Mouse (Mus musculus) neutrophil, adult 65 days (primary cell): ENCODE results near the gene Arhgdig. TPM values are rescaled to one million over a fixed set of nuclear protein-coding genes. Genes with fewer than 3 reads are reported as not detected.

Source experiments
- total RNA-seq: library from RNA; stranded (reverse); gene quantifications from 2 replicates; pipeline ENCODE4 v1.2.4, GENCODE M21; 2023

Arhgdig gene
- not detected in 2 replicates for total RNA-seq

DNA sequence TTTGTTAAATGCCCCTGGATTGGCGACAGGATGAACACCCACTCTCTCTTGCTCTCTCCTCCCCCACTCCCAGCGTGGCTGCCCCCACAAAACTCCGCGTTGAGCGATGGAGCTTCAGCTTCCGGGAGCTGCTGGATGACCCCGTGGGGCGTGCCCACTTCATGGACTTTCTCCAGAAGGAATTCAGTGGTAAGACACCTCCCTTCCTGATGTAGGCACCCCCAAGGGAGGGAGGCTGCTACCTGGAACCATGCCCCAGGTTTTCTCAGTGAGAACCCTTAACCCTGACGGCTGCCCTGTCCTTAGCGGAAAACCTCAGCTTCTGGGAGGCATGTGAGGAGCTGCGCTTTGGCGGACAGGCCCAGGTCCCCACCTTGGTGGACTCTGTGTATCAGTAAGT, at the start of gene Arhgdig:
Gene Arhgdig (minus strand): TSS at position 101 of the 400 bp plus-strand sequence.

GRCm38 (mm10) chr17:26252539-26253251, 45.1 kb upstream of the Arhgdig start, which contains the start of gene Luc7l:
Gene Luc7l (plus strand): TSS chr17:26252896.

GRCm38 (mm10) chr17:26244101-26244841, 36.7 kb upstream of the Arhgdig start, which contains the start of gene Fam234a:
Gene Fam234a (minus strand): TSS chr17:26244242.

DNA sequence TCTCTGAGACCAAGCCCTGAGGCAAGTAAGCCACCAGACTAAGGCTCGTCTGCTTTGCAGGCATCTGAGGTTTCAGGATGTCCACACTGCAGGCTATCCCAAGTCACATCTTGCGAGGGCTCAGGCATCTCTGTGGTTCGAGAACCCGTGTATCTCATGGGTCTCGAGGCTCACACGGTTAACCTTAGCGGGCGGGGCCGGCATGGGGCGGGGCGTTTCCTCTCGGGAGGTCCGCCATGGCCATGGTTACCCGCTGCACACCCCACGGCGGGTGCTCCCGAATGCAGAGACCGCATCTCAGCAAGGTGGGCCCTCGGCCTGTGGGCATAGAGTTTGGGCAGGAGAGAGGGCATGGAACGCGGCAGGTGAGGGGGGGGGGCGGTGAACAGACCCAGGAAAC, 4.8 kb downstream of the Arhgdig start, which contains the start of gene Rgs11:
Gene Rgs11 (plus strand): TSS at position 215 of the 400 bp plus-strand sequence.

DNA sequence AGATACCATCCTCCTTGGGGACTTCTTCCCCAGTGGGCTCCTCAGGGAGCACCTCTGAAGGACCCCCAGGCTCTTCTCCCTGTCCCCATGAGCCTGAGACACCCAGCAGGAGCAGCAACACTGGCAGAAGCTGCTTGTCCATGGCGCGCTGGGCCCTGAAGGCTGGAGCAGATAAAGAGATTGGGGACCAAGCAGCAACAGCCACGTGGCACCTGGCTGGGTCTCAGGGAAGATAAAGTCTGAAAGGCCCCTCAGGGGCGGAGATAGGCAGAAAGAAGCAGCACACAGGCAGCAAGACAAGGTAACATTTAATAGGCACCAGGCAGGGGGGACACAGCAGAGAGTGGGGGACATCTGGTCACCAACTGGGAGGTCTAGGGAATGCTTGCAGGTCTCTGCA, 8.7 kb downstream of the Arhgdig start, which contains the start of gene Pdia2:
Gene Pdia2 (minus strand): TSS at position 196 of the 400 bp plus-strand sequence.

Other genes with a start within 250 kb of the Arhgdig start
- gene Capn15, start 222.0 kb downstream of the Arhgdig start, total RNA-seq: 12.0 and 19.3 TPM in 2 replicates
- 0.75 and 1.3 TPM in 2 replicates for gene Rab11fip3, start 138.2 kb downstream of the Arhgdig start, total RNA-seq
- gene Decr2, start 117.4 kb downstream of the Arhgdig start, total RNA-seq: 2.5 and 3.0 TPM in 2 replicates
- gene Nme4, start 112.2 kb downstream of the Arhgdig start, total RNA-seq: 0.69 and 1.1 TPM in 2 replicates
- gene Tmem8, start 94.5 kb downstream of the Arhgdig start, total RNA-seq: 63.4 and 78.1 TPM in 2 replicates
- gene Mrpl28, start 84.3 kb downstream of the Arhgdig start, total RNA-seq: 25.2 and 27.1 TPM in 2 replicates
- 33.5 and 42.1 TPM in 2 replicates for gene Axin1, start 69.1 kb downstream of the Arhgdig start, total RNA-seq
- 0.68 TPM in 1 of 2 replicates, not detected in the other for gene Pdia2, start 8.7 kb downstream of the Arhgdig start, total RNA-seq
- gene Rgs11, start 4.8 kb downstream of the Arhgdig start, total RNA-seq: 0.32 and 0.35 TPM in 2 replicates
- gene Fam234a, start 36.5 kb upstream of the Arhgdig start, total RNA-seq: 69.0 and 79.0 TPM in 2 replicates
- gene Luc7l, start 45.1 kb upstream of the Arhgdig start, total RNA-seq: 39.7 and 54.8 TPM in 2 replicates
- 7.8 and 9.3 TPM in 2 replicates for gene Neurl1b, start 207.0 kb upstream of the Arhgdig start, total RNA-seq